Mouse (Mus musculus) ES-E14 (cell line): ENCODE data around the gene Jade2.

ENCODE experiments used
- CHD2 ChIP-seq: IDR thresholded peaks from 2 replicates; pipeline ENCODE4 v1.6.1; 2014; ENCODE audit warnings: mild to moderate bottlenecking, low read depth, low read length, inconsistent platforms
- MAFK ChIP-seq: IDR thresholded peaks from 2 replicates; pipeline ENCODE4 v1.6.1; 2014; ENCODE audit warnings: mild to moderate bottlenecking, low read depth, low read length, inconsistent platforms; ENCODE audit not compliant: insufficient read depth
- ZC3H11A ChIP-seq: IDR thresholded peaks from 2 replicates; pipeline ENCODE4 v1.6.1; 2012; ENCODE audit warnings: low read depth, mild to moderate bottlenecking, inconsistent platforms, low read length, borderline replicate concordance
- ZNF384 ChIP-seq: IDR thresholded peaks from 2 replicates; pipeline ENCODE4 v1.6.1; 2012; ENCODE audit warnings: low read depth, low read length, inconsistent platforms

DNA sequence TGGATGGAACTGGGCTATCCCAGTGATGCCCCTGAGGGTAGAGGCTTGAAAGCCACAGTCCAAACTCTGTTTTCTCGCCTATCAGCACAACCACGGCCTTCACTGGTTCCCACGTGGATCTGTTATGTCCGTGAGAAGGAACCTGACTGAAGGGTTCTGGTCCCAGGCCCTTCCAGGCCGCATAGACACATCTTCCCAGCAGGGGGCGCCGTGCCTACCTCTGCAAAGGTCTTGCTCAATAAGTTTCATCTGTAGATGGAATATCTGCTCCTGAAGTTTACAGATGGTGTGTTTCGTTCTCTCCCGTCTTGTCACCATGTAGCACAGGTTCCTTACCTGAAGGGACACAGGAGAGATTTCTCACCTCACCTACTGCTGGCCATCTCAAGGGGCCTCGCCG is 36.6 kb downstream of the Jade2 start:
- TF ChIP-seq MAFK: no peak
- no peak for TF ChIP-seq ZC3H11A
- no peak for TF ChIP-seq ZNF384
- TF ChIP-seq CHD2: no peak
